Mouse (Mus musculus) bone marrow macrophage, adult 2 months (primary cell): ENCODE measurements around the gene Nmrk1.

Experiments
- CTCF ChIP-seq: IDR thresholded peaks from 2 replicates; pipeline ENCODE4 v1.5.1; 2012; ENCODE audit warnings: low read depth, mild to moderate bottlenecking, low read length, moderate library complexity
- POLR2A ChIP-seq: IDR thresholded peaks from 2 replicates; pipeline ENCODE4 v1.6.1; 2012; ENCODE audit warnings: mild to moderate bottlenecking, low read depth, low read length, borderline replicate concordance

GRCm38 (mm10) chr19:18584621-18585020, 47.1 kb upstream of the Nmrk1 start:
- TF ChIP-seq CTCF (no peak), POLR2A (no peak)
